Mouse (Mus musculus) thymus, postnatal 0 days (tissue): ENCODE results near the gene Mnx1. TPM values are rescaled to one million over a fixed set of nuclear protein-coding genes. Genes with fewer than 3 reads are reported as not detected.
"Not testable (repeated sequence)": the region's sequence is repeated elsewhere in the genome, so short reads cannot be mapped to it uniquely, and the experiment has no call there.

Source experiments
- DNase-seq: peaks from one replicate; pipeline ENCODE4 v3.0.0-alpha.2; 2015; ENCODE audit warnings: low spot score
- polyA plus RNA-seq: library from polyadenylated mRNA; unstranded; fragments of >200 nt; fragmentation: Nextera tagmentation; extraction: Ambion mirVana; gene quantifications from 2 replicates; pipeline ENCODE4 v1.2.1, GENCODE M21; 2015

Mnx1 gene
- polyA plus RNA-seq, 1 experiment from 2014 or later = not detected

- DNase-seq = no peak
Measured at GRCm38 (mm10) chr5:29469501-29469900, 8.8 kb downstream of the Mnx1 start.

- no peak for DNase-seq
Measured at GRCm38 (mm10) chr5:29468351-29469065, 9.8 kb downstream of the Mnx1 start.

DNA sequence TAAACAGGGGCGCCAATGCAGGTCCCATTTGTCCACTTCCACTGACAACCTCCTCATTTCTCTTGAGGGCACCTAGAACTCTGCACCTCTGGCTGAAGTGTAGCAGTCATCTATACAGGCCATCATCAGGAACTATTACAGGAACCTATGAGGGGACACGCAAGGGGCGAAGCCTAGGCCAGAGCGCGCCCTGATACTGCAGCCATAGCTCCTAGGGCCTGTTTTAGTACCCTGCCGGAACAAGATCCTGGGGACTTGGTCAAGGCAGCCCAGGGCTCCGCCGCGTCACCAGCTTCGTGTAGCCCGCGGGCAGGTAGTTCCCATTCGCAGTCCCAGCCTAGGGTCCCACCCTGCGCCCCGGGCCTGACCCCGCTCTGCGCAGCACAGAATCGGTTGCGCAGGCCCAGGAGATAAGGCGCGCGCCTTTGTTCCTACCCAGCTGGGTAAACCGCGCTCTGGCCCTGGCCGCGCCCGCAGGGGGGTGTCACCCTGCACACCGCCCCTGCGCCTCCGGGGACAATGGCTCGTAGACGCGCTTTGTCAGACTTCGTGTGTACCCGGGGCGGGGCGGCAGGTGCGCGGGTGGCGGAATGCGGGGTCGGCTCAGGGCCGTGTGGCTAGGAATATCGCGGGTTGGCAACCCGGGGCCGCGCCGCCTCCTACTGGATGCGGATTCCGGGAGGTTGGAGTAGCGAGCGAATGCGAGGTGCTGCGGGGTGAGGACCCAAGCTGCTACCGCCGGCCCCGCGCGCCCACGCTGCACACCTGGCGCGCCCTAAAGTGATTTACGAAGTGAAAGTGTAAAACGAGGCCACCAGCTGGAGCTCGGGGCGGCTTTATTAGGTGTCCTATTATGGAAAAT is 10.6 kb downstream of the Mnx1 start:
- peak; percentile 13 for DNase-seq

DNA sequence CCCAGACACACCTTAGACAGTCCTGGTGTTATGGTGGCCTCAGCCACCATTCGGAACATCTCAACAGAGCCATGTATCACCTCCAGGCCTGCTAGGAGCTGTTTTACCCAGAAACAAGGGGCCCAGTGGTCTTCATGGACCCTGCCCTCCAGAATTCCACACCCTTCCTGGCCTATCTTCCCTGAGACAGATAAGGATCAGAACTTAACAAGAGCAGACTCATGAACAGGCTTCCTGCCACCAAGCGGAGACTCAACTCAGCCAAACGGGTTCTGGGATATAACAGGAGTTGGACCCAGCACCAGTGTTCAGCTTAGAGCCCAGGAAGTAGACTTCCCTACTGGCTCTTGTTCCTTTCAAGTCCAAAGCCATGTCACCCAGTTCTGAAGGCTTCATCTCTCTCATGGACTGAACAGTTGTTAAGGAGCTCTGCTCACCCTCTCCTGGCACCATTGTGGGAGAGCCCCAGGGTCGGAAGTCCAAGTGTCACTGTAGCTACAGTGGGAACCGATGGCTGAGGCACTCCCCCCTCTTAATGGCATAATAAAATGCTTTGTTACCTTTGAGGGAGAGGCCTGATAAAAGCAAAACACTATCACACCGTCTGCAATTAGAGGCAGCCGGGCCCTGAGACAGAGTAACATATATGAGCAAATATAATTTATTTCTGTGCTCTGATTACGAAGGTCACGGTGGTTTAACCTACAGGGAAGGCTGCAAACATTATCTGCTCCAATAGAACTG is 15.2 kb downstream of the Mnx1 start:
- DNase-seq = no peak

DNA sequence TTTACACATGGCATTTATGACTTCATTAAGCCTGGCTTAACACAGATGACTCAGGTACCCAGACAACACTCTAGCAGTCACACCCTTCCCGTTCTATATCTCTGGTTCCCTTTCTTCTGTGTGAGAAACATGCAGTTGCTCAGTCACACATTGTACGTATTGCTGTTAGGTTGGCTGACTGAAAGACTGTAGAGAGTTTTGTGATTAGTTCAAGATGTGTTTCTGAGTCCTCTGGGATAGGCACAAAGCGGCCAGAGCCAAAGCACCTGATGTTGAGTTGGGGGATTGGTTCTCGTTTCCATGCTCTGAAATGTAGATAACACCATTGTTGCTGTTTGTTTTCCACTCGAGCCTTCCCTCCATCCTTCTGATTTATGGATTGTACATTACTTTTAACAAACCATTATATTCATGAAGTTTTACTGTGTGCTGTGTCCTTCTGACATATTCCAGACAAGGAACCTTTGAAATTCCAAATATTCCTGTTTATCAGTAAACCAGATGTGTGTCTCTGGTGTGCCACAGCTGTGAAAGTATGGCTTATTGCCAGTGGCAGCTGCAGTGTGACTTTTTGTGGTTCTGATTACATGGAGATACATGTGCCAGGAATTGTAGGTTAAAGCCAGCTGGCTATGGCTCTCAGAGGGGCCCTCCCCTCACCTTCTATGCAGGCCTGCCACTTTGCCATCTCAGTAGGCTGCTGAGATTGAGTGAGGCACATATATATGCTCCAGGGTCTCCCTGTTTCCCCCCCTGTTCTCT is 21.2 kb downstream of the Mnx1 start:
- no peak for DNase-seq

DNA sequence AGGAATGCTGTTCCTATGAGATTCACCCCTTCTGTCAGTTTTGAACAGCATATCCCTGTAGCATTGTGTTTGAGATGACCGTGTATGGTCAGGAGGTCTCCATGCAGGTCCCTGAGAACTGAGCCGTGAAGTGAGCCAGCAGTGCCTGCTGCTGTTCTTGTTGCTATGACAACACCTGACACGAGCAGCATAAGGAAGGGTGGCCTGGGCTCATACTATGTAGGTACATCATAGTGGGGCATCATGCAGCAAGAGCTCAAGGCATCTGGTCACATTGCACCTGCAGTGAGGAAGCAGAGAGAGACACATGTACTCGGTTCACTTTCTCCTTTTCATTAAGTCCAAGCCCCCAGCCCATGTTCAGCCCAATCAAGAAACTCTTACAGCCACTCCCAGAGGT is 25.9 kb downstream of the Mnx1 start:
- no peak for DNase-seq

DNA sequence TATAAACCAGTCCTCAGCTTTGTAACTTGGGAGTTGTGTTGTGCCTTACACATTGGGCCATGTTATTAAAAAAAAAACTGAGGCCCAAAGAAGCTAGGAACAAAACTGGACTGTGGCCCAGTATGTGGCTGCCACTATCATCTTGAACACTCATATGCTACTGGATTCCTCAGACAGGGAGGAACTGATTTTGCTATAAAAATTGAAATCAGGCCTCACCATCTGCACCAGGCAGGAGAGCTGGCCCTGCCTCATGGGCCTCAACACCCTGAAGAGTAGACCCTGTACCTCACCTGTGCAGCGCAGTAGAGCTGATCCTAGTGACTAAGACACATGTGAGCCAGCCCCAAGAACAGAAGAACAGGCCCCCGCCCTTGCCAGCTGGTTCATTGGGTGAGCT is 33.0 kb downstream of the Mnx1 start:
- no peak for DNase-seq

DNA sequence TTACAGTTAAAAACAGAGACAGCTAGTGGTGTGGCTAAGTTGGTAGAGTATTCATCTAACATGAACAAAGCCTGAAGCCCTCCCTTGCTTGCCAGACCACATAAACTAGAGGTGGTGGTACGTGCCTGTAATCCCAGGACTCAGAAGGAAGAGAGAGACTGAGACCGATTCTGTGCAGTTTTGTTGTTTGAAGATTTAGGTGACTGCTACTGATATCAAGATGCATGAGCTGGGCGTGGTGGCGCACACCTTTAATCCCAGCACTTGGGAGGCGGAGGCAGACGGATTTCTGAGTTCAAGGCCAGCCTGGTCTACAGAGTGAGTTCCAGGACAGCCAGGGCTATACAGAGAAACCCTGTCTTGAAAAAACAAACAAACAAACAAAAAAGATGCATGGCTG is 41.5 kb downstream of the Mnx1 start:
- not testable (repeated sequence) for DNase-seq

DNA sequence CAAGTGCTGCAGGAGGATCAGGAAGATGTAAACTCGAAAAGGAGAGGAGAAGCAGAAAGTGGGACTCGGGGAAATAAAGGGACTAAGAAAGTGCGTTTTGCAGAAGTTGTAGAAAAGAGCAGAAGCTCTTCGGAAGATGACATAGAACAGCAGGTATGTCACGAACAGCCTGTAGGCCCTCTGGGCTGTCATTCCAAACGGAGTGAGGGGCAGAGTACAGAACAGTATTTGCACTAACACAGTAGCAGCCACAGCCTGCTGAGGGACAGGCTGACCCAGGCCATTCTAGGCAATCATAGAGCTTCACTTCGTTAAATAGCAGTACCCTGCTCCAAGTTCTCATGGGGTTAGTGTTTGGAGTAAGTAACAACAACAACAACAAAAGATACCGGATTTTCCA is 42.8 kb downstream of the Mnx1 start:
- DNase-seq = no peak

- peak; percentile 16 for DNase-seq
Measured at GRCm38 (mm10) chr5:29434872-29435358, 43.4 kb downstream of the Mnx1 start.

DNA sequence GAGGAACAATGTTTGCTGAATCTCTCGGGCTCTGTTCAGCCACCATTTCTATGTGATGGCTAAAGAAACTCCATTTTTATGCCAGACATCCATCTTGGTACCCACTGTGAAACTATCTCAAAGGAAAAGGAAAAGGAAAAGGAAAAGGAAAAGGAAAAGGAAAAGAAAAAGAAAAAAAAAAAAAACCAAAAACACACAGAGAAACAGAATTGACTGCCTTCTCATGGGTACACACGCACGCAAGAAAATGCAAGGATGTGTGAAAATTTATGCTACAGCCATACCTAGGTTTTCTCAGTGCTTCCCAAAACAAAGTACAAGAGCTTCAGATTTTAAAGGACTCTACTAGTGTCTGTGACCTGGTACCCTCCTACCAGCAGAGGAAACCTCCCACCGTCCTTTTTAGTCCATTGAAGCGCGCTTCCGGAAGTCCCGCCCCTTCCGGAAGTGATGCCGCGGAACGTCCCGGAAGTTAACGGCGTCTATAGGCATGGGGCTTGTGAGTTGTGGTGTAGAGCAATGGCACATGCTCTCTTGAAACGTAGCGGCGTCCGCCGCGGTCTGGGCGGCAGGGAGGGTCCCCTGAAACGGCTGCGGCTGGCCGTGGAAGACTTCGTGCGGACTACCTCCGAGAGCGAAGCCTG is 43.9 kb downstream of the Mnx1 start, which contains the start of gene Nom1:
TSS of gene Nom1 (plus strand) at position 437 of the 644 bp plus-strand sequence.
- DNase-seq = peak; percentile 94

GRCm38 (mm10) chr5:29423330-29423729 is 54.9 kb downstream of the Mnx1 start:
- DNase-seq = not testable (repeated sequence)

Other genes starting within 250 kb of the Mnx1 start
- gene Lmbr1, start 100.1 kb downstream of the Mnx1 start, polyA plus RNA-seq = 5.2 and 6.0 TPM in 2 replicates
- 25.3 and 27.0 TPM in 2 replicates for gene Nom1, start 43.8 kb downstream of the Mnx1 start, polyA plus RNA-seq
- 17.2 and 20.5 TPM in 2 replicates for gene Ube3c, start 90.8 kb upstream of the Mnx1 start, polyA plus RNA-seq